Mouse (Mus musculus): ENCODE data around the gene Susd2.
A peak's percentile ranks its signal among the peaks of the same experiment; 100 is the strongest.

Susd2 gene

DNA sequence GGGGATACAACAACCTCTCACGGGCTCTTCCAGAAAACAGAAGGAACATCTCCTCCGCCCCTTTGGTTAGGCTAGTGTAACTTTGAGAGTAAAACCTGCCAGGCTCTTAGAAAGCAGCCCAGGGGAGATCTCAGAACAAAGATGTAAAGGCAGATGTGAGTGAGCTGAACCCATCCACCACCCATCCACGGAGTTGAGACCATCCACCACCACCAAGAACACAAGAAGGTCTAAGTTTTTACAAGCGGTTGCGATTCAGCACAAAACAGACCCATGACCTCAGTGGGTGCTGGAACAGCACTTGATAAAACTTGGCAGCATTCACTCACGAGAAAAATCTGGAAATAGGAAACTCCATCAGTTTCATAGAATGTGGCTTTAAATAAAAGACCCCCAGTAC, 17.9 kb downstream of the Susd2 start:
- DNase-seq (ENCODE audit: low read depth, low spot score) = no peak

DNA sequence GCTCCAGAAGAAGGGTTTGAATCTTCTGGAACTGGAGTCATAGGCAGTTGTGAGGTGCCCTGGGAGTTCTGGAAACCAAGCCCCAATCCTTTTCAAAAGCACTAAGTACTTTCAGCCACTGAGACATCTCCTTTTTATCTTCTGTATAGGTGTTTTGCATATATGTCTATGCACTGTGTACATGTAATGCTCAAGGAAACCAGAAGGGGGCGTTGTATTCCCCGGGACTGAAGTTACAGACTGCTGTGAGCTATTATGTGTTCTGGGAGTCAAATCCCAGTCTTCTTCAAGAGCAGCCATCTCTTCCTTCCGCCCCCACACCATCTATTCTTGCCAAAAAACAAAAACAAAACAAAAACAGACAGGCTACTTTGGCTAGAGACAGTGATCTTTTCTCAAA, 23.0 kb downstream of the Susd2 start:
- no peak for DNase-seq (ENCODE audit: low read depth, low spot score)

DNA sequence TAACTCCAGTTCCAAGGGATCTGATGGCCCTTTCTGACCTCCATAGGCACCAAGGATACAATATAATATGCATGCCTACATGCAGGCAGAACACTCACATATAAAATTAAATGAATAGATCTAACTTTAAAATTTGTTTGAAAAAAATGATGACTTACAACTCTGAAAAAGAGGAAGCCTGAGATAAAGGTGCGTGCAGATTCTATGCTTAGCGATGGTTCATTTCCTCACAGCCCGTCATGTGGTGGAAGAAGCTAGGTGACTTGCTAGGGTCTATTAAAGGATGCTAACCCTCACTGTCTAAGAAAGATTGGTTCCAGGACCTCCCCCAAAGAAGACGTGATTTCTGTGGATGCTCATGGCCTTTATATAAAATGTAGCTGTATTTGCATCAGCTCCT, 27.8 kb downstream of the Susd2 start:
- no peak for DNase-seq (ENCODE audit: low read depth, low spot score)

DNA sequence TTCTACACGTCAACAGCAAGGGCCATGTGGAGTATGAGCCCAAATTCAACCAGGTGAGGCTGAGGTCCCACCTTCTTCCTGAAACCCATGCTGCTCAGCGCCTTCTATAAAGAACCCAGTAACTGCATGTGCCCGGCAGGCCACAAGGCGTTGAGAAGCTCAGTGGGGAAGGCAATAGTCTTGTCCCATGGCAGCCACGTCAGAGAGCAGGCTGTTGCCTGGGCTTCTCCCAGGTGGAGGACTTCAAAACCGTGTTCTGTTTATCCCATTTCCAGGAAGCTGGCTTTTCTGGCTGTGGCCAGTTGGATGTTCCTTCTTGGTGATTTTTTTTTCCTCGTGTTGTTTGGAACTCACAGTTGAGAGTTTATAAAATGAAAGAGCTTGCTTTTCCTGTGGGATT, 33.3 kb downstream of the Susd2 start:
- no peak for DNase-seq (ENCODE audit: low read depth, low spot score)

DNA sequence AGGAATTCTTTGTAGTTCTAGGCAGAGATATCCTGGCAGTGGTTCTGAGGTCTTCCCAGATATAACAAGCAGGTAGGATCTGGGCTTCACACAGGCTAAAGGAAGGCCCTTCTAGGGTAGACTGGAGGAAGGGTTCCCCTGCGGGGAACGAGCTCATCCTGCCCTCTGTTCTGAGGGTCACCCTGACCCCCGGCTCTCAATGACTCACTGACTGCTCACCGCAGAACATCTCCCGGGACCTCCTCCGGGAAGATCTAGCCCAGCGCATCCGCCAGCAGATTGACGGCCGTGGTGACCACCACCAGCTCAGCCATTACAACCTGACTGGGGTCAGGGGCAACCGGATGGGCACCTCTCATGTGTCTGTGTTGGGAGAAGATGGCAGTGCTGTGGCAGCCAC, 34.8 kb downstream of the Susd2 start:
- DNase-seq (ENCODE audit: low read depth, low spot score) = no peak

DNA sequence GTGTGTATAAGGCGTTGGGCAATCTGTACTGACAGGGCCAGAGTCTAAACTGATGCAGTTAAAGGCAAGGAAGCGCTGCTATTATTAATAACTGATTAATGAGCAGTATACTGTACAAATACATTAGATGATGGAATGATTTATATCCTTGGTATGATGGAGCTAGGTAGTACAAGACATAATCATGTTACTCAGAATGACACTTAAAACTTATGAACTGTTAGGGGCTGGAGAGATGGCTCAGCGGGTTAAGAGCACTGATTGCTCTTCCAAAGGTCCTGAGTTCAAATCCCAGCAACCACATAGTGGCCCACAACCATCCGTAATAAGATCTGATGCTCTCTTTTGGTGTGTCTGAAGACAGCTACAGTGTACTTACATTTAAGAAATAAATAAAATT, 36.6 kb downstream of the Susd2 start:
- DNase-seq (ENCODE audit: low read depth, low spot score) = no peak

DNA sequence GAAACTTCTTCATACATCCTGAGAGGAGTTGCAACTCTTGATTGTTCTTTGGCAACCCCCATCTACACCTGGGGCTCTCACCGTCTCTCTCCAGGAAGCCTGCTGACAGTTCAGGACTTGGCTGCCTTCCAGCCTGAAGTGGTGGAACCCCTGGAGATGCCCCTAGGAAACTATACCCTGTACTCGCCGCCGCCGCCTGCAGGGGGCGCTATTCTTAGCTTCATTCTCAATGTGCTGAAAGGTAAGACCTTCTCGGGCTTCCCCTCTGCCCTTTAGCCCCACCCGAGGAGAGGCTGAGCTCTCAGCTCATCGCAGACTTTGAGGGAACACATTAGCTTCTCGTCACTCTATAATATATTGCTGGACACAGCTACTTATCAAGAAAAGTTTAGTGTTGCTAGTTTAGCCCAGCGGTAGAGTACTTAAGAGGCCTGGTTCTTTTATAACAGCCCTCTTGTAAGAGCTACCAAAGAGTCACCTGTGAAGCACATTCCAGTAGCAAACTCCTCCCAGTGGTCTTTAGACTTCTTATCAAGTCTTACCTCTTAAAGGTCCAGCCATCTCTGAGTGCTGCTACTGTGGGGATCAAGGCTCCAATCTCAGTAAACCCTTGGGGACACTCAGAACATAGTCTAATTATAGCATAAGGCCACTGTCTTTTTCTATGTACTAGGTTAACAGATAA, 38.5 kb downstream of the Susd2 start:
- peak; percentile 42 for DNase-seq (ENCODE audit: low read depth, low spot score)

DNA sequence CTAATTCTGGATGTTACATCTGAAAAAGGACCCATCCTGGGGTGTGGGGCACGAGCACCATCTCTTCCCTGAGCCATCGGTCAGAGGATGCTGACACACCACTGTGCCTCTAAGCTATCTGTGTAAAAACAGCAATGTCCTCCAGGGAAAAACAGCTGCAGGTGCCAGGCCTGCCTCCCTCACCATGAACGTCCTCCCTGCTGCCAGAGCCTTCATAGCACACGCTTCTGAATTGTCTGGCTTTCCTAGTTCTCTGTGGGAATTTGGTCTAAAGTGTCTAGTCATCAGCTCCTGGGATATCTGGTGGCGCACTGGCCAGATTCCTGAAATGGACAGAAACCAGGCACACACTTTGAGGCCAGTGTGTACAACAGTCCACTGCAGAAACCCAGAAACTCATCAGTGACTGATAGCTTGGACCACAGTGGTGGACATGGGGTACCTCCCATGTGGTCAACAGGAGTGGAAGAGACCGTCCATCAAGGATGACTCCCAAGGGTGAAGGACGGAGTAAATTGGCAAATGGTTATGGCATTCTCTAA, 43.5 kb downstream of the Susd2 start:
- no peak for DNase-seq (ENCODE audit: low read depth, low spot score)

DNA sequence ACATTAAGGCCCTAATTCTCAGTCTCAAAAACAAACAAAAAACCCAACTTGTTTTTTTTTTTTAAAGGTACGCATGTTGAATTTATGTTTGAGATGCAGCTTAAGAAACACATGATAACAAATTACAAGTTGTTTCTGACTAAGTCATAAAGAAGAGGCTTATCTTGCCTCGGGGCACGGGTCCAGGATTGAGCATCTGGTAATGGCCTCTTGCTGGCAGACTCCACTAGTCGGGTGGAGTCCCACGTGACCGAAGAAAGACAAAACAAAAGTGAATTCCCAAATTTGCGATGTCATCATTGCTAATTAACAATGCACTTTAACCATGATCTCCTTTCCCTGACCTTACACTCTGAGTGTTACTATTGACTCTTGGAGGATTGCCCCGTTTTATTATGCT, 47.8 kb downstream of the Susd2 start:
- no peak for DNase-seq (ENCODE audit: low read depth, low spot score)

DNA sequence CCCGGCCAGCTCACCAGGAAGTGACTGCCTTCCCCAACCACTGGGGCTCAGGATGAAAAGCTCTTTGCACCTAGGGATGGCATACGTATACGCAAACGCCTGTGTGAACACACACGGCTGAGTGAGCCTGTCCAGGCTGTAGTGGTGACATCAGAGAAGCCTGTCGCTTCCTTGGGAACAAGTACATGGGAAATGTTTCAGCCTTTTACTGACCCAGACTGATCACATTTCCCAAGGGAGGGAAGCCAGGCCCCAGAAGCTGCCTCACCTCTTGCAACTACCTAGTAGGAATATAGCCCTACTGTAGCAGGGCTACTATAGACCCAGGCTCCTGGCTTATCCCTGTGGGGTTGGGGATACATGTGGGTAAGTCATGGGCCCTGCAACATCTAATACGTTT, 51.2 kb downstream of the Susd2 start:
- DNase-seq (ENCODE audit: low read depth, low spot score) = no peak

DNA sequence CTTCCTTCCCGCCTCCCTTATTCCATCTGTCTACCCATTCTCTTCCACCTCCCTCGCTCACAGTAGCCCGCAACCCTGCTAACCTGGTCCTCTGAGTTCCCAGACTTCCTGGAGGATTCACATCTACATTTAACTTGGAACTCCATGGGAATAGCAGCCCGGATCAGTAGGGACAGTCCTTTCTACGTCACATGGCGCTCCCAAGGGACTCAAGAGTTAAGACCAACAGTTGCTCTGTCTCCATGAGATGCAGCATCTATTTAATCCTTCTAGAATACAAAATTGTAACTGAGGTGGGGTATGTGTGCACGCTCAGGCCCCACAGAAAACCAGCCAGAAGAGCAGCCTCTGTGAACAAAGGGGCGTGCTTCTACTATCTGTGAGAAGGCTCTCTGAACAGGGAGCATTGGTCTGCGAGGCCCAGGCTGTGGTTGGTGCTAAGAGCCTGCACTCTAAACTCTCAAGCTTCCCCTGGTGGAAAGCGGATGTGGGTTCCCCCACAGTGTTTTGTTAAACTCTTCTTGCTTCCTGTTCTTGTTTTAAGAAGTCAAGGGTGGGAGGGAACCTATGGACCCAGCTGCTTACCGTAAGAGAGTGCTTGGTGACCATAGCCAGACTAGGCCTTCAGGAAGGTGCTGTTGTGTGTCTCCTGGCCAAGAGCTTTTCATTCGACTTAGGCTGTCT, 52.5 kb downstream of the Susd2 start:
- no peak for DNase-seq (ENCODE audit: low read depth, low spot score)

DNA sequence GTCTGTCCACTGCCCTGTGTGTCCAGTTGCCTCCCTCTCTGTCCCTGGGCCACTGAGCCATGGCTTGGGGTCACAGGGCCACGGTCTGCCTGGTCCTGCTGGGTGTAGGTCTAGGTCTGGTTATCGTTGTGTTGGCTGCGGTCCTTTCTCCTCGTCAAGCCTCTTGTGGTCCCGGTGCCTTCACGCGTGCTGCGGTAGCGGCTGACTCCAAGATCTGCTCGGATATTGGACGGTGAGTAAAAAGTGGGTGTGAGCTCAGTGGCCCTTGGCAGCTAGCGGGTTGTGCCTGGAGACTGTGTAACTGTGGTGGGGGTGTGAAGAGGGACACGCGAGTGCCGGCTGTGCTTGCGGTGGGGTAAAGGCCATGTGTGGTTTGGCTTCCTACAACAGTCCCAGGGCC, 54.2 kb downstream of the Susd2 start:
- DNase-seq (ENCODE audit: low read depth, low spot score) = no peak

DNA sequence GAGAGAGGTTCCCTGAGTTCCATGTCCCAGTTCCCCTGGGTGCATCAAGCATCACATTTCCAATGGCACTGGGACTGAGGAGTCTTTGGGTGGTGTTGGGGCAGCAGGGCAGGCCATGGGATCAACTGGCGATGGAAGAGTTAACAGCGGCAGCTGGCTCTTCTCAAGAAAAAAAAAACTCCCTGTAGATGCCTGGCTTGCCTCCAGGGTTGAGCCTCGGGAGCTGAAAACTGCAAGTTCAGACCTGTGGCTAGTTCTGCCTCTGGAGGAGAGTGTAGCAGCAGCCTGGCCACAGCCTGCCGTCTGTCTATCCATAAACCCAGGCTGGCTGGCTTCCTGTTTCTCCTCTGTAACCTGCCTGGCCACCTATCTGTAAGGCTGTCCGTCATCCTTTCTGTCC, 54.7 kb downstream of the Susd2 start, which contains the start of gene Ggt5:
TSS of gene Ggt5 (plus strand) at position 212 of the 400 bp plus-strand sequence.
- DNase-seq (ENCODE audit: low read depth, low spot score) = no peak

DNA sequence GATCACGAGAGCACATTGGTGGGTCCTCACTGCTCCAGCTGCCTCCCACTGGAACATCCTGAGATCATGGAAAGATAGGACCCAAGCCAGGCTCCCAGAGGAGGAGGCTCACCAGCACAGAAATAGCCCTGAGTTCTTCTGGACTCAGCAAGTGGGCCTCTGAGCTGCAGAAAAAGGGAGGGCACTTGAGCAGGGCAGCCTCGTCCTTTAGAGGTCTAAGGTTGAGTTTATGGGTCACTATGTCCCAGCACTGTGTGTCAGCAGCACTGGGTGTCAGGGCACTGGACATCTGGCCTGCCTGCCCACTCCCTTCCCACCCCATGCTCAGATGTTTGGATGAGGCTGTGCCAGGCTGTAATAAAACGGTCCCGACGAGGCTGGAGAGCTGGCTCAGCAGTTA, 55.5 kb downstream of the Susd2 start:
- no peak for DNase-seq (ENCODE audit: low read depth, low spot score)

DNA sequence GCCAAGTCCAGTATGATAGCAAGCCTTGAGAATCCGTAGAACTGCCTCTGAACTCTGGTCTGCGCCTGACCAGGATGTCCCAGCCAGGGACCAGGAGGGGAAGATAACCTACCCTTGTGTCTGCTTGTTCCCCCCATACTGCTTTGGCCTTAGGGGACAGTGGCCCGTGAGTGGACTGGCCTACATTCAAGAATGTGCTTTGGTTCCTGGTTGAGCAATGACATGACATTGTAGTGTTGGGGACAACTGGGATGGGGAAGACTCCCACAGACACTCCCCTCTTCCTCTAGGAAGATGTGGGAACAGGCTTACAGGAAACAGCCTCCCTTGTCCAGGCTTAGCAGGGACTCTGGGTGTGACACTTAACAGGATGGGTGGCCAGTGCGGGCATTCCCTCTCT, 56.0 kb downstream of the Susd2 start:
- no peak for DNase-seq (ENCODE audit: low read depth, low spot score)

All from WW6 (cell line).